Mouse (Mus musculus) kidney, adult 2 months (tissue): Measurements from ENCODE around the gene Csnk2a1.

ENCODE experiments used
- CTCF ChIP-seq: fragments of 200-500 bp; conservative IDR thresholded peaks from 2 replicates; pipeline ENCODE4 v1.5.1; 2011; ENCODE audit warnings: low read depth, mild to moderate bottlenecking, control low read depth, low read length, moderate library complexity, mixed read lengths; ENCODE audit not compliant: insufficient read depth, insufficient read length
- POLR2A ChIP-seq: fragments of 200-500 bp; IDR thresholded peaks from one replicate; pipeline ENCODE4 v1.6.1; 2011; ENCODE audit warnings: low read depth, low read length, control low read depth

DNA sequence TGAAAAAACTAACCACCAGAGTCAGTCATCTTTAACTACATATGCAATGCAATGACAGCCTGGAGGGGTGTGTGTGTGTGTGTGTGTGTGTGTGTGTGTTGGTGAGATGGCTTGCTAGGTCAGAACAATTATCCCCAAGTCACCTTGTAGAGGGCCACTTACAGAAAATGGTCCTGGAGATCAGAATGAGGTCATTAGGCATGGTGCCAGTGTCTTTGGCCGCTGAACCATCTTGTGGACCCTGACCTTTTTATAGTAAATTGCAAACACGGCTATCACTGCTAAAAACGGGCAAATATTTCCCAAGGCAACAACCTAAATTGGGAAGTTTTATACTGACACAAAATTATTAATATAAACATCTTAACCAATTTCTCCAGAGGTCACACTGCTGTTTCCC is 14.8 kb upstream of the Csnk2a1 start:
- TF ChIP-seq CTCF (no peak), POLR2A (no peak)
